Mouse (Mus musculus) CH12.LX (cell line): ENCODE data around the gene Asxl1.

Experiments used
- CHD2 ChIP-seq: IDR thresholded peaks from 2 replicates; pipeline ENCODE4 v1.6.1; 2011; ENCODE audit warnings: low read length, improper control_type of control experiment
- CTCF ChIP-seq, 2 experiments: IDR thresholded peaks in 1 of 2; conservative IDR thresholded peaks in 1 of 2; 2 replicates each; pipeline ENCODE4 v1.5.1; 2011 to 2012; ENCODE audit warnings: low read depth in 2 of 2, low read length in 2 of 2, improper control_type of control experiment in 1 of 2, inconsistent platforms in 1 of 2, mild to moderate bottlenecking in 1 of 2, moderate library complexity in 1 of 2
- EP300 ChIP-seq: IDR thresholded peaks from 2 replicates; pipeline ENCODE4 v1.6.1; 2011; ENCODE audit warnings: low read length, improper control_type of control experiment
- ETS1 ChIP-seq: conservative IDR thresholded peaks from 2 replicates; pipeline ENCODE4 v1.6.1; 2012; ENCODE audit warnings: low read depth, mild to moderate bottlenecking, inconsistent platforms, low read length, improper control_type of control experiment, moderate library complexity
- HCFC1 ChIP-seq: IDR thresholded peaks from 2 replicates; pipeline ENCODE4 v1.6.1; 2012; ENCODE audit warnings: low read depth, mild to moderate bottlenecking, inconsistent platforms, low read length, improper control_type of control experiment
- KAT2A ChIP-seq: IDR thresholded peaks from 2 replicates; pipeline ENCODE4 v1.6.1; 2012; ENCODE audit warnings: low read length, improper control_type of control experiment, inconsistent platforms; ENCODE audit not compliant: insufficient replicate concordance
- MAFK ChIP-seq: IDR thresholded peaks from 2 replicates; pipeline ENCODE4 v1.6.1; 2011; ENCODE audit warnings: low read length, improper control_type of control experiment; ENCODE audit not compliant: insufficient replicate concordance
- MEF2A ChIP-seq: IDR thresholded peaks from 2 replicates; pipeline ENCODE4 v1.6.1; 2014; ENCODE audit warnings: low read depth, mild to moderate bottlenecking, inconsistent platforms, low read length, improper control_type of control experiment, borderline replicate concordance
- POLR2A ChIP-seq: IDR thresholded peaks from 2 replicates; pipeline ENCODE4 v1.6.1; 2011; ENCODE audit warnings: low read depth, mild to moderate bottlenecking, improper control_type of control experiment, low read length
- UBTF ChIP-seq: IDR thresholded peaks from 2 replicates; pipeline ENCODE4 v1.6.1; 2012; ENCODE audit warnings: low read depth, mild to moderate bottlenecking, inconsistent platforms, low read length, improper control_type of control experiment, moderate library complexity
- ZKSCAN1 ChIP-seq: IDR thresholded peaks from 2 replicates; pipeline ENCODE4 v1.6.1; 2012; ENCODE audit warnings: low read depth, inconsistent platforms, low read length, improper control_type of control experiment, borderline replicate concordance
- ZMIZ1 ChIP-seq: IDR thresholded peaks from 2 replicates; pipeline ENCODE4 v1.6.1; 2012; ENCODE audit warnings: low read depth, mild to moderate bottlenecking, inconsistent platforms, low read length, improper control_type of control experiment

GRCm38 (mm10) chr2:153406882-153407281 lies 61.3 kb downstream of the Asxl1 start:
- TF ChIP-seq HCFC1: no peak
- TF ChIP-seq UBTF: no peak
- TF ChIP-seq CHD2: no peak
- TF ChIP-seq CTCF (conservative IDR thresholded peaks at IDR 0.05 in 1 of 2, IDR thresholded peaks at IDR 0.05 in 1 of 2; ENCODE audit: low read depth in 2 of 2, low read length in 2 of 2): no peak
- TF ChIP-seq ETS1: no peak
- TF ChIP-seq ZMIZ1: no peak
- no peak for TF ChIP-seq EP300
- no peak for TF ChIP-seq MAFK
- no peak for TF ChIP-seq ZKSCAN1
- TF ChIP-seq MEF2A: no peak
- no peak for TF ChIP-seq KAT2A
- TF ChIP-seq POLR2A: no peak
